Mouse (Mus musculus) heart, adult 11 months (tissue): ENCODE measurements around the gene Smad3.
A peak's percentile ranks its signal among the peaks of the same experiment; 100 is the strongest.

Source experiments
- DNase-seq: peaks from one replicate; pipeline ENCODE4 v3.0.0; 2022

Gene Smad3

DNA sequence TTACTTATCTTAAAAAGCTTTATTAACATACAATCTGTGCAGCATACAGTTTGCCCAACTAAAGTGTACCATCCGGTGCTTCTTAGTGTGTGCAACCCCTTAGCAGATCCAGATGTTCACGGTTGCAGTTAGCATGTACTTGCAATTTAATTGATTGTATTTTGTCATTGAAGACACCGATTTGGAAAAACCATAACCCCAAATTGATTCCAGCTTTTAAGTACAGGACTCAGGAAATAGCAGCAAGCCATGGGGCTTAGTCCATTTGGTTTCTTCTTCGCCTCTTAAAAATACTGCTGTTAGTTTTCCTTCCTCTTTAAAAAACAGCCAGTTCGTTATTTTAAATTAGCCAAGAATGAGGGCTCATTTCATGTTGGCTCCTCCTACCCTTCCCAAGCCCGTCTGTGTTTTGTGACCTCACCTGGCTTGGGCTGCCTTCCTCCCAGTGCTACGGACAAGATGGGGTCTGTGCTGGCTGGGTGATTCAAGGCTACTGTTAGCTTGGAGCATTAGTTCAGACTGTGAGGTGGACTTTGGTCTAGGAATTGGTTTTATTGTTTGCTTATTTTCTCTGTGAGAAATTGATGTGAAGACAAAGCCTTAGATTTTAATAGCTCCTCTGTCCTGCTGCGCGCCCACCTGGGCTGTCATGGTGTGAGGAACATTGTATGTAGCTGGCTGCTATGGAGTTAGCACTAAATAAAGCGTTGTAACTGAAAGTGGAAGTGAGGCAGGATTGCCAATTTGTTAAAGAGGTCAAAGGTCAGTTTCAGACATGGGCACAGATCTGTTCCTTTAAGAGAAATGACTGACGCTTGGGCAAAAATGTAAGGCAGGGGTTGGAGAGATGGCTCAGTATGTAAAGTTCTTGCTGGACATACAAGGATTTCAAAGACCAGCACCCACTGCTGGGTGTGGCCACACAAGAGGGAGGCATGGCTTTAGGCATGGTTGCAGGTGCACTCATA, 143.5 kb downstream of the Smad3 start:
- DNase-seq: no peak

DNA sequence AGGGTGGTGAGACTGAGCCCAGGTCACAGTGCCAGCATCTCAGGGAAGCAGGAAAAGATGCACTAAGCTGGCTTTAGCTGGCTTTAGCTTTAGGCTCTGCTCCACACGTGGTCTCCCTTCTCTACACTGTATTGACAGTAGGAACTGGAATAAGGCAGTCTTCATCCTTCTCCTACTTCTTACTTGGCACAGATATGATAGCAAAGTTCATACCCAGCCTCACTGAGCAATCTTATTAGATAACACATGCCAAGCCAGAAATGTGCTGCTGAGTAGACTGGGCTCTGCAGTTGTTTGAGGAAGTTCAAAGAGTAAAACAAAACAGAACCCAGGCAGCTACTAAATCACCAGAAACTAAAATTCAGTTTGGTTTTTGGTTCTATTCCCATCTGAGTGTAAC, 144.2 kb downstream of the Smad3 start:
- DNase-seq: no peak

- DNase-seq: no peak
These were observed 145.0 kb downstream of the Smad3 start for GRCm38 (mm10) chr9:63612565-63613515.

DNA sequence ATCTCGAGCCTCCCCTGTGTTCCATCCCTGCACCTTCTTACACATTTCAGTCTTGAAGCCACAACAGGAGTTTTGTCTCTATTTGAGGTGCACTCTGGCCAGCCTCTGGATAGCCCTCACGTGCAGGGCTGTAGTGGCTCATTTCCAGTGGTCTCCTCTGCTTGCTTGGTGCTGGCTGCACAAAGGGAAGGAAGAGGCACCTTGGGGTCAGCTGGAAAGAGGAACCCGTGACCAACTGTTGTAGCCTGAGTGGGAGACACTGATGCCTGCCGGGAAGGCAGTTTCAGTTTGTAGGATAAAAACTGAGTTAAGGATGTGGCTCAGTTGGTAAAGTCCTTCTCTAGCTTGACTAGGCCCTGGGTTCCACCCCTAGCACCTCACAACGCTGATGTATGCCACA, 145.8 kb downstream of the Smad3 start:
- DNase-seq: peak; percentile 91

GRCm38 (mm10) chr9:63610841-63611366, 146.9 kb downstream of the Smad3 start:
- peak; percentile 95 for DNase-seq

- no peak for DNase-seq
These were observed 147.6 kb downstream of the Smad3 start for GRCm38 (mm10) chr9:63610231-63610630.

DNA sequence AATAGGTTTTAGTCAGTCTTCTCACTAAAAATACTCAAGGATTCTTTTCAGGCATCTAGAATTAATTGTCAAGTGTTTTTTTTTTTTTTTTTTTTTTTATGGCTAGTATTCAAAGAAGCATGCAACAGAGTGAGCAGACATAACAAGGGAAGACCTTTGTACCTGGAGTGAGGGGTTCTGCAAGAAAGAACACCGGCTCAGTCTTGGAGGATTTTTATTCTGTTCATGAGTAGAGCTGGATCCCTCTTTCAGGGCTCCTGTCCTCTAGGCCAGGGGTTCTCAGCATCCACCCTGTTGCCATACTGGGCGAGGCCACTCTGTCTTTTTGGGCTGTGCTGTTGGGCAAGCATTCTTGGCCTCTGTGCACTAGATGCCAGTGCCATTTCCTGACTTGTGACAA, 148.0 kb downstream of the Smad3 start:
- DNase-seq: no peak

DNA sequence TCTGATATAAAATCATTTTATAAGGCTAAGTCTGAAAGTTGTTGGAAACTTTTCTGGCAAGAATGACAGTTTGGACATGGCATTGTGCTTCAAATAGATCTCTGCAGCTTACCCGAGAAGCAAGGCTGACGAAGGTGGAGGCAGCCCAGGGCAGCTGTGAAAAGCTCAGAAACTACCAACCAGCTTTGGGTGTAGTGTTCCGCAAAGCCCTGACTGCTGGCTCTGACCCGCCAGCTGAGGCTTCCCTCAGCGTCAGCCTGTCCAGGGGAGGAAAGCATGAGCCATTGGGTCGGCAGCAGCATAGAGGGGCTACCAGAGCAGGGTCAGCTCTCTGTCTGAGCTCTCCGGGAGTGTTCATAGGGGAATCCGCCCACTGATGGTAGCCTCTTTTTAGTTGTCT, 148.5 kb downstream of the Smad3 start:
- DNase-seq: no peak

DNA sequence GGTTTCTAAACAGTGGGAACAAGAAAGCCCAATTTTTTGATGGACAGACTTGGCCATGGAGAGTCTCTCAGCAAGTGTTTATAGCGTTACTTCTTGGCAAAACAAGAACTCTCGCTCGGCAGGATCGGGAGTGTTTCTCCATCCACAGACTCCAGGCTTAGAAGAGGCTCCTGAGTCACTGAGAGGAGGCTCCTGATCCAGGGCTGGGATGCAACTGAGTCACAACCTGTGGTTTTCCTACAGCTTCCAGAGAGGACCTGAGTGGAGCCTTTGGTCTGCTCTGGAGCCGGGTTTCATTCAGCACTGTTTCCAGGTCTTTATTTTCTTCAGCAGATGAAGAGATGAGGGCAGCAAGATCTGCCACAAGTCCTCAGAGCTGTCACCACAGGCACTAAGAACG, 149.8 kb downstream of the Smad3 start:
- no peak for DNase-seq

DNA sequence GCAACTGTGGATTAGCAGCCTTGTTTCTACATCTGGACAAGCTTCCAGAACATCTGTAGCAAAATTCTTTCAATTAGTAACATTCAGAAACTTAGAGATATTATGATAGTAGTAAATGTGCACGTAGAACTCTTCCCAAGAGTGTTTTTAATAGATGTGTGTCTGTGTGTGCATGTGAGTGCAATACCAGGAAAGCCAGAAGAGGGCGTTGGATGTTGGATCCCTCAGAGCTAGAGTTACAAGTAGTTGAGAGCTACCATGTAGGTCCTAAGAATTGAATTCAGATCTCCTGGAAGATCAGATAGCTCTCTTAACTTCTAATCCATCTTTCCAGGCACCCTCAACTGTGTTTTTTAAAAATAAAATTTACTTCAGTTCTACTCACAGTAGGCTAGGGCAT, 151.2 kb downstream of the Smad3 start:
- DNase-seq: no peak

- peak; percentile 85 for DNase-seq
These were observed 153.9 kb downstream of the Smad3 start for GRCm38 (mm10) chr9:63603849-63604248.

DNA sequence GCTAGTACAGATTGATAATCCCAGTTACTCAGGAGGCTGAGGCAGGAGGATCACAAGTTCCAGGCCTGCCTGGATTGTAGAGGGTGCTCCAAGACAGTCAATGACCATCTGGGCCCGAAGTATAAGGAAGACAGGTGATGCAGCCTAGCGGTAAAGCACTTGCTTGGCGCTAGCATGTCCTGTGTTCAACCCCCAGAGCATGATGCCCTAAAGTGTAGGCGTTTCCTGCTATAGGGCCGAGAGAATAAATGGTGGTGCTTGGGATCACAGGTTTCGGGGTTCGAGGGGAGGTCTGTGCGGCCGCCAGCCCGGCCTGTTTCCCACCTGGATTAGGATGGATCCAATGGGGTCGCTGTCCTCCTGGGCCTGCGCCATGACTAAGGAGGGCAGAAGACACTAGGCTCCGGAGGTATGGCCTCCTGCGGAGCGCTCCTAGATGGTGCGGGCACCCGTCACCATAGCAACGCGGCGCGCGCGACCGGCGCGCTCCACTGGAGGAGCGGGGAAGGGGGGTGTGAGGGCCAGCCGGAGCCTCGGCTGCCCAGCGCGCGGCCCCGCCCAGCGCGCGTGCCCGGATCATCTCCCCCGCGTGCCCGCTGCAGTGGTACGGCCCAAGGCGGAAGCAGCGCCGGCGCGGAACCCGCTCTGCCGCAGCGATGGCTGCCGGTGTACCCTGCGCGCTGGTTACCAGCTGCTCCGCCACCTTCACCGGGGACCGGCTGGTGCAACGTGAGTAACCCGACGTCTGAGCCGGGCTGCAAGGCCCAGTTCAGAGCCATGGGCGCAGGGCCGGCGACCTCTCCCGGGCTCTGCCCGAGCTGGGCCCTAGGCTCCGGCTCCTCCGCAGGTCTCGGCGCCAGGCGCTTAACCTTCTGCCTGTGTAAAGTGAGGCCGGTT, 155.5 kb downstream of the Smad3 start, which contains the start of the genes Iqch and Aagab:
Gene Iqch (minus strand): TSS at position 451 of the 897 bp plus-strand sequence.
Gene Aagab (plus strand): TSS at position 618 of the 897 bp plus-strand sequence.
- peak; percentile 100 for DNase-seq
